Mouse (Mus musculus) cortical plate, adult 2 months (tissue): ENCODE measurements around the gene Tmem260. TPM values are rescaled to one million over a fixed set of nuclear protein-coding genes. Genes with fewer than 3 reads are reported as not detected.
"Not testable (repeated sequence)": the region's sequence is repeated elsewhere in the genome, so short reads cannot be mapped to it uniquely, and the experiment has no call there.

Experiments
- H3K27ac ChIP-seq: fragments of 200-500 bp; 2 replicates; pipeline ENCODE4 v1.5.1; 2012; ENCODE audit warnings: low read length, control low read depth, inconsistent platforms; ENCODE audit not compliant: insufficient read depth
- H3K4me1 ChIP-seq: fragments of 200-500 bp; 2 replicates; pipeline ENCODE4 v1.6.1; 2011; ENCODE audit warnings: low read length; ENCODE audit not compliant: control insufficient read depth, insufficient read depth
- H3K4me3 ChIP-seq: fragments of 200-500 bp; 2 replicates; pipeline ENCODE4 v1.5.1; 2011; ENCODE audit warnings: mild to moderate bottlenecking, low read length, control low read depth; ENCODE audit not compliant: insufficient read depth
- CTCF ChIP-seq: fragments of 200-500 bp; IDR thresholded peaks from 2 replicates; pipeline ENCODE4 v1.5.1; 2011; ENCODE audit warnings: mild to moderate bottlenecking, control low read depth, low read length; ENCODE audit not compliant: insufficient read depth; ENCODE audit errors: extremely low read depth
- POLR2A ChIP-seq: fragments of 200-500 bp; IDR thresholded peaks from 2 replicates; pipeline ENCODE4 v1.6.1; 2011; ENCODE audit warnings: mild to moderate bottlenecking, low read length, control low read depth; ENCODE audit not compliant: insufficient read depth; ENCODE audit errors: extremely low read depth
- polyA plus RNA-seq: library from polyadenylated mRNA; depleted of rRNA; stranded (reverse); fragments of >200 nt; gene quantifications from 2 replicates; pipeline ENCODE4 v1.2.3, GENCODE M21; 2012

The Tmem260 gene
- polyA plus RNA-seq, 1 experiment, result 18.2 TPM

- peaks cover 3% of the 10 kb centered on the region; the same call in 1 of the 2 replicates for H3K4me1 ChIP-seq
- no peak overlapping the region for H3K27ac ChIP-seq
- H3K4me3 ChIP-seq, result no peak overlapping the region
- TF ChIP-seq CTCF (no peak), POLR2A (no peak)
Measured at GRCm38 (mm10) chr14:48443796-48444195, 2.1 kb upstream of the Tmem260 start.

- Histone ChIP-seq H3K4me3 (no peak overlapping the region), H3K27ac (no peak overlapping the region), H3K4me1 (peaks cover 3% of the 10 kb centered on the region; the same call in 1 of the 2 replicates)
- no peak for TF ChIP-seq POLR2A
- TF ChIP-seq CTCF, result no peak
Measured at GRCm38 (mm10) chr14:48451966-48452407, 6.1 kb downstream of the Tmem260 start.

GRCm38 (mm10) chr14:48453411-48453810 lies 7.5 kb downstream of the Tmem260 start:
- Histone ChIP-seq H3K4me1 (no peaks in the 10 kb centered on the region), H3K4me3 (no peak overlapping the region), H3K27ac (no peak overlapping the region; the same call in 1 of the 2 replicates)
- TF ChIP-seq CTCF (no peak), POLR2A (no peak)

GRCm38 (mm10) chr14:48456305-48457092 lies 10.6 kb downstream of the Tmem260 start:
- H3K4me3 ChIP-seq, result no peak overlapping the region
- no peak for TF ChIP-seq CTCF
- no peak for TF ChIP-seq POLR2A
- no peak overlapping the region for H3K27ac ChIP-seq
- no peaks in the 10 kb centered on the region for H3K4me1 ChIP-seq

- TF ChIP-seq CTCF (no peak), POLR2A (no peak)
- Histone ChIP-seq H3K4me3 (no peak overlapping the region), H3K4me1 (no peaks in the 10 kb centered on the region), H3K27ac (no peak overlapping the region)
Measured at GRCm38 (mm10) chr14:48457288-48457938, 11.5 kb downstream of the Tmem260 start.

- H3K4me1 ChIP-seq, result no peaks in the 10 kb centered on the region
- TF ChIP-seq CTCF (no peak), POLR2A (no peak)
- no peak overlapping the region for H3K4me3 ChIP-seq
- H3K27ac ChIP-seq, result 0 out of 2 replicates have a peak overlapping the region, but pooled peaks have one; percentile 13
Measured at GRCm38 (mm10) chr14:48458901-48459300, 13.0 kb downstream of the Tmem260 start.

- Histone ChIP-seq H3K4me3 (no peak overlapping the region), H3K27ac (no peak overlapping the region), H3K4me1 (peaks cover 6% of the 10 kb centered on the region)
- no peak for TF ChIP-seq CTCF
- no peak for TF ChIP-seq POLR2A
Measured at GRCm38 (mm10) chr14:48468339-48468738, 22.4 kb downstream of the Tmem260 start.

GRCm38 (mm10) chr14:48470742-48471487 lies 25.0 kb downstream of the Tmem260 start:
- Histone ChIP-seq H3K4me3 (no peak overlapping the region), H3K4me1 (peaks cover 6% of the 10 kb centered on the region), H3K27ac (no peak overlapping the region)
- TF ChIP-seq POLR2A, result no peak

- Histone ChIP-seq H3K27ac (no peak overlapping the region; the same call in 1 of the 2 replicates), H3K4me1 (peaks cover 6% of the 10 kb centered on the region), H3K4me3 (no peak overlapping the region)
- TF ChIP-seq POLR2A, result no peak
- no peak for TF ChIP-seq CTCF
Measured at GRCm38 (mm10) chr14:48472179-48472578, 26.3 kb downstream of the Tmem260 start.

GRCm38 (mm10) chr14:48475370-48475769 lies 29.4 kb downstream of the Tmem260 start:
- no peak overlapping the region for H3K4me3 ChIP-seq
- no peak for TF ChIP-seq POLR2A
- TF ChIP-seq CTCF, result no peak
- H3K27ac ChIP-seq, result no peak overlapping the region
- peaks cover 6% of the 10 kb centered on the region for H3K4me1 ChIP-seq

GRCm38 (mm10) chr14:48475834-48476233 lies 29.9 kb downstream of the Tmem260 start:
- H3K4me1 ChIP-seq, H3K4me3 ChIP-seq, H3K27ac ChIP-seq: not testable (repeated sequence)
